Mouse (Mus musculus): ENCODE measurements around the gene Tmem120b.

- TF ChIP-seq POLR2A (IDR thresholded peaks at IDR 0.05; ENCODE audit: extremely low read depth, insufficient read depth, low read length) = no peak
- no peak for TF ChIP-seq CTCF (IDR thresholded peaks at IDR 0.05; ENCODE audit: low read depth, low read length)
Measured at GRCm38 (mm10) chr5:123152901-123153300, 84.7 kb downstream of the Tmem120b start.
